Mouse (Mus musculus): Measurements from ENCODE around the gene Foxm1. TPM values are rescaled to one million over a fixed set of nuclear protein-coding genes. Genes with fewer than 3 reads are reported as not detected.
"Not testable (repeated sequence)": the region's sequence is repeated elsewhere in the genome, so short reads cannot be mapped to it uniquely, and the experiment has no call there.

The Foxm1 gene
- polyA plus RNA-seq, 1 experiment from 2014 or later, result 17.3 TPM

- Histone ChIP-seq H3K36me3 (ENCODE audit: control insufficient read depth, insufficient read depth) (peaks cover 29% of the 10 kb centered on the region), H3K4me3 (ENCODE audit: low read depth, low read length) (peak overlapping the region; percentile 16), H3K9me3 (replicated peaks; ENCODE audit: control insufficient read depth, low read length) (no peaks in the 10 kb centered on the region), H3K4me1 (ENCODE audit: control insufficient read depth, low read depth, low read length) (peaks cover 36% of the 10 kb centered on the region), H3K4me2 (ENCODE audit: low read depth, low read length) (0 out of 2 replicates have a peak overlapping the region, but pooled peaks have one; percentile 18), H3K27ac (ENCODE audit: low read length) (no peak overlapping the region), H3K9ac (ENCODE audit: low read depth, low read length) (no peak overlapping the region; the same call in 1 of the 2 replicates), H3K27me3 (ENCODE audit: control insufficient read depth, insufficient read depth, low read depth, low read length) (no peaks in the 10 kb centered on the region)
- ATAC-seq (ENCODE audit: low read depth), result no peak
- WGBS (ENCODE audit: insufficient replicate concordance), result 69% methylated on average over 6 of the region's 6 CpGs
These were observed 2.0 kb downstream of the Foxm1 start for GRCm38 (mm10) chr6:128364721-128365120.

GRCm38 (mm10) chr6:128366466-128366865 lies 3.7 kb downstream of the Foxm1 start:
- WGBS (ENCODE audit: insufficient replicate concordance), result 86% methylated on average over 5 of the region's 5 CpGs
- peaks cover 37% of the 10 kb centered on the region for H3K36me3 ChIP-seq (ENCODE audit: control insufficient read depth, insufficient read depth)
- no peak overlapping the region for H3K4me3 ChIP-seq (ENCODE audit: low read depth, low read length)
- no peak for ATAC-seq (ENCODE audit: low read depth)
- H3K9ac ChIP-seq (ENCODE audit: low read depth, low read length), result no peak overlapping the region
- H3K4me2 ChIP-seq (ENCODE audit: low read depth, low read length), result no peak overlapping the region
- peaks cover 20% of the 10 kb centered on the region for H3K4me1 ChIP-seq (ENCODE audit: control insufficient read depth, low read depth, low read length)
- no peaks in the 10 kb centered on the region for H3K27me3 ChIP-seq (ENCODE audit: control insufficient read depth, insufficient read depth, low read depth, low read length)
- H3K27ac ChIP-seq (ENCODE audit: low read length), result no peak overlapping the region
- H3K9me3 ChIP-seq (replicated peaks; ENCODE audit: control insufficient read depth, low read length), result no peaks in the 10 kb centered on the region

GRCm38 (mm10) chr6:128370040-128370439 lies 7.3 kb downstream of the Foxm1 start:
- no peaks in the 10 kb centered on the region for H3K9me3 ChIP-seq (replicated peaks; ENCODE audit: control insufficient read depth, low read length)
- peak; percentile 73 for ATAC-seq (ENCODE audit: low read depth)
- no peak overlapping the region for H3K4me3 ChIP-seq (ENCODE audit: low read depth, low read length)
- no peak overlapping the region for H3K27ac ChIP-seq (ENCODE audit: low read length)
- H3K9ac ChIP-seq (ENCODE audit: low read depth, low read length), result no peak overlapping the region
- peaks cover 2% of the 10 kb centered on the region for H3K4me1 ChIP-seq (ENCODE audit: control insufficient read depth, low read depth, low read length)
- H3K36me3 ChIP-seq (ENCODE audit: control insufficient read depth, insufficient read depth), result peaks cover 71% of the 10 kb centered on the region
- H3K27me3 ChIP-seq (ENCODE audit: control insufficient read depth, insufficient read depth, low read depth, low read length), result no peaks in the 10 kb centered on the region
- H3K4me2 ChIP-seq (ENCODE audit: low read depth, low read length), result no peak overlapping the region
- WGBS (ENCODE audit: insufficient replicate concordance), result 78% methylated on average over 5 of the region's 5 CpGs

- WGBS (ENCODE audit: insufficient replicate concordance), result 68% methylated on average over 6 of the region's 6 CpGs
- H3K9me3 ChIP-seq (replicated peaks; ENCODE audit: control insufficient read depth, low read length), result no peaks in the 10 kb centered on the region
- no peak within 1 kb of the TSS for H3K9ac ChIP-seq (ENCODE audit: low read depth, low read length)
- peaks cover 44% of the 10 kb centered on the region for H3K36me3 ChIP-seq (ENCODE audit: control insufficient read depth, insufficient read depth)
- H3K4me1 ChIP-seq (ENCODE audit: control insufficient read depth, low read depth, low read length), result no peaks in the 10 kb centered on the region
- H3K4me3 ChIP-seq (ENCODE audit: low read depth, low read length), result no peak within 1 kb of the TSS
- H3K27ac ChIP-seq (ENCODE audit: low read length), result no peak within 1 kb of the TSS
- ATAC-seq (ENCODE audit: low read depth), result no peak
- no peaks in the 10 kb centered on the region for H3K27me3 ChIP-seq (ENCODE audit: control insufficient read depth, insufficient read depth, low read depth, low read length)
- H3K4me2 ChIP-seq (ENCODE audit: low read depth, low read length), result no peak within 1 kb of the TSS
These were observed 12.4 kb downstream of the Foxm1 start, which contains the start of the genes Tex52 and Gm44596 for GRCm38 (mm10) chr6:128375192-128375591. Gene Tex52 (plus strand): TSS chr6:128375456. Gene Gm44596 (plus strand): TSS chr6:128375503.

GRCm38 (mm10) chr6:128376371-128377085 lies 13.8 kb downstream of the Foxm1 start:
- no peaks in the 10 kb centered on the region for H3K9me3 ChIP-seq (replicated peaks; ENCODE audit: control insufficient read depth, low read length)
- H3K27me3 ChIP-seq (ENCODE audit: control insufficient read depth, insufficient read depth, low read depth, low read length), result no peaks in the 10 kb centered on the region
- no peak overlapping the region for H3K4me2 ChIP-seq (ENCODE audit: low read depth, low read length)
- ATAC-seq (ENCODE audit: low read depth), result no peak
- no peak overlapping the region for H3K27ac ChIP-seq (ENCODE audit: low read length)
- H3K36me3 ChIP-seq (ENCODE audit: control insufficient read depth, insufficient read depth), result peaks cover 33% of the 10 kb centered on the region
- 79% methylated on average over 17 of the region's 17 CpGs for WGBS (ENCODE audit: insufficient replicate concordance)
- H3K4me1 ChIP-seq (ENCODE audit: control insufficient read depth, low read depth, low read length), result no peaks in the 10 kb centered on the region
- H3K4me3 ChIP-seq (ENCODE audit: low read depth, low read length), result no peak overlapping the region
- no peak overlapping the region for H3K9ac ChIP-seq (ENCODE audit: low read depth, low read length)

GRCm38 (mm10) chr6:128379636-128380035 lies 16.9 kb downstream of the Foxm1 start:
- no peaks in the 10 kb centered on the region for H3K9me3 ChIP-seq (replicated peaks; ENCODE audit: control insufficient read depth, low read length)
- 56% methylated on average over 16 of the region's 16 CpGs for WGBS (ENCODE audit: insufficient replicate concordance)
- no peaks in the 10 kb centered on the region for H3K4me1 ChIP-seq (ENCODE audit: control insufficient read depth, low read depth, low read length)
- peaks cover 3% of the 10 kb centered on the region; the same call in 1 of the 2 replicates for H3K36me3 ChIP-seq (ENCODE audit: control insufficient read depth, insufficient read depth)
- no peak overlapping the region for H3K4me2 ChIP-seq (ENCODE audit: low read depth, low read length)
- H3K9ac ChIP-seq (ENCODE audit: low read depth, low read length), result no peak overlapping the region
- H3K27me3 ChIP-seq (ENCODE audit: control insufficient read depth, insufficient read depth, low read depth, low read length), result no peaks in the 10 kb centered on the region
- no peak for ATAC-seq (ENCODE audit: low read depth)
- H3K4me3 ChIP-seq (ENCODE audit: low read depth, low read length), result no peak overlapping the region
- no peak overlapping the region for H3K27ac ChIP-seq (ENCODE audit: low read length)

- H3K4me2 ChIP-seq (ENCODE audit: low read depth, low read length); H3K9ac ChIP-seq (ENCODE audit: low read depth, low read length); H3K4me3 ChIP-seq (ENCODE audit: low read depth, low read length); H3K27me3 ChIP-seq (ENCODE audit: control insufficient read depth, insufficient read depth, low read depth, low read length); H3K4me1 ChIP-seq (ENCODE audit: control insufficient read depth, low read depth, low read length); H3K36me3 ChIP-seq (ENCODE audit: control insufficient read depth, insufficient read depth); ATAC-seq (ENCODE audit: low read depth); H3K27ac ChIP-seq (ENCODE audit: low read length); H3K9me3 ChIP-seq (replicated peaks; ENCODE audit: control insufficient read depth, low read length): not testable (repeated sequence)
- 6% methylated on average over 1 of the region's 1 CpGs for WGBS (ENCODE audit: insufficient replicate concordance)
These were observed 17.9 kb downstream of the Foxm1 start for GRCm38 (mm10) chr6:128380594-128381167.

- 52% methylated on average over 3 of the region's 3 CpGs for WGBS (ENCODE audit: insufficient replicate concordance)
- Histone ChIP-seq H3K36me3 (ENCODE audit: control insufficient read depth, insufficient read depth) (no peaks in the 10 kb centered on the region), H3K27me3 (ENCODE audit: control insufficient read depth, insufficient read depth, low read depth, low read length) (no peaks in the 10 kb centered on the region), H3K4me2 (ENCODE audit: low read depth, low read length) (no peak overlapping the region), H3K9me3 (replicated peaks; ENCODE audit: control insufficient read depth, low read length) (no peaks in the 10 kb centered on the region), H3K27ac (ENCODE audit: low read length) (no peak overlapping the region), H3K4me1 (ENCODE audit: control insufficient read depth, low read depth, low read length) (no peaks in the 10 kb centered on the region), H3K4me3 (ENCODE audit: low read depth, low read length) (no peak overlapping the region), H3K9ac (ENCODE audit: low read depth, low read length) (no peak overlapping the region)
- ATAC-seq (ENCODE audit: low read depth), result no peak
These were observed 18.5 kb downstream of the Foxm1 start for GRCm38 (mm10) chr6:128381254-128381653.

- WGBS (ENCODE audit: insufficient replicate concordance), result 33% methylated on average over 7 of the region's 7 CpGs
- no peak overlapping the region for H3K9ac ChIP-seq (ENCODE audit: low read depth, low read length)
- no peaks in the 10 kb centered on the region for H3K27me3 ChIP-seq (ENCODE audit: control insufficient read depth, insufficient read depth, low read depth, low read length)
- H3K4me1 ChIP-seq (ENCODE audit: control insufficient read depth, low read depth, low read length), result no peaks in the 10 kb centered on the region
- no peaks in the 10 kb centered on the region for H3K36me3 ChIP-seq (ENCODE audit: control insufficient read depth, insufficient read depth)
- H3K27ac ChIP-seq (ENCODE audit: low read length), result no peak overlapping the region
- H3K4me2 ChIP-seq (ENCODE audit: low read depth, low read length), result no peak overlapping the region
- no peak for ATAC-seq (ENCODE audit: low read depth)
- no peaks in the 10 kb centered on the region for H3K9me3 ChIP-seq (replicated peaks; ENCODE audit: control insufficient read depth, low read length)
- no peak overlapping the region for H3K4me3 ChIP-seq (ENCODE audit: low read depth, low read length)
These were observed 21.0 kb downstream of the Foxm1 start for GRCm38 (mm10) chr6:128383752-128384151.

Measured in liver, embryonic 16.5 days (tissue).